Mouse (Mus musculus): ENCODE measurements at regions not wholly inside any gene's neighbourhood (a gene's known extent, or its start where the extent isn't known, plus 50 kb on each side); places are given as distances from the start of the nearest gene placed in this dataset.

- Histone ChIP-seq H3K79me2 (replicated peaks; ENCODE audit: control insufficient read depth, insufficient read depth, low read length) (no peaks in the 10 kb centered on the region), H3K4me3 (no peak overlapping the region), H3K4me1 (ENCODE audit: control insufficient read depth, insufficient read depth, low read length) (no peaks in the 10 kb centered on the region), H3K9ac (ENCODE audit: low read depth, low read length) (no peak overlapping the region), H3K27ac (no peak overlapping the region), H3K36me3 (ENCODE audit: control insufficient read depth, insufficient read depth, low read length) (no peaks in the 10 kb centered on the region), H3K27me3 (ENCODE audit: control insufficient read depth, insufficient read depth, low read length) (no peaks in the 10 kb centered on the region)
- TF ChIP-seq CTCF (IDR thresholded peaks at IDR 0.05) (no peak), EP300 (IDR thresholded peaks at IDR 0.05; ENCODE audit: insufficient read depth, low read depth, low read length) (no peak), POLR2A (IDR thresholded peaks at IDR 0.05; ENCODE audit: insufficient read depth, low read depth, low read length) (no peak)
- WGBS, result 89% methylated on average over 2 of the region's 2 CpGs
- intact Hi-C loops (cut with DNase I), result no loop called here
- DNase-seq, result no peak
Measured at GRCm38 (mm10) chr8:103339042-103339441, 553.6 kb upstream of the Cdh11 start.

- no peak for DNase-seq
- no peak for TF ChIP-seq POLR2A (IDR thresholded peaks at IDR 0.05; ENCODE audit: insufficient read depth, low read depth, low read length)
- no peak for TF ChIP-seq CTCF (IDR thresholded peaks at IDR 0.05)
- TF ChIP-seq EP300 (IDR thresholded peaks at IDR 0.05; ENCODE audit: insufficient read depth, low read depth, low read length), result no peak
- Histone ChIP-seq H3K4me3 (no peak overlapping the region), H3K27me3 (ENCODE audit: control insufficient read depth, insufficient read depth, low read length) (no peaks in the 10 kb centered on the region), H3K27ac (no peak overlapping the region), H3K4me1 (ENCODE audit: control insufficient read depth, insufficient read depth, low read length) (no peaks in the 10 kb centered on the region), H3K9ac (ENCODE audit: low read depth, low read length) (no peak overlapping the region), H3K79me2 (replicated peaks; ENCODE audit: control insufficient read depth, insufficient read depth, low read length) (no peaks in the 10 kb centered on the region), H3K36me3 (ENCODE audit: control insufficient read depth, insufficient read depth, low read length) (no peaks in the 10 kb centered on the region)
- intact Hi-C loops (cut with DNase I), result no loop called here
- 87% methylated on average over 5 of the region's 5 CpGs for WGBS
Measured at GRCm38 (mm10) chr8:103339951-103340350, 554.5 kb upstream of the Cdh11 start.

- Histone ChIP-seq H3K4me3 (no peak overlapping the region), H3K27me3 (ENCODE audit: control insufficient read depth, insufficient read depth, low read length) (no peaks in the 10 kb centered on the region), H3K9ac (ENCODE audit: low read depth, low read length) (no peak overlapping the region), H3K36me3 (ENCODE audit: control insufficient read depth, insufficient read depth, low read length) (no peaks in the 10 kb centered on the region), H3K79me2 (replicated peaks; ENCODE audit: control insufficient read depth, insufficient read depth, low read length) (no peaks in the 10 kb centered on the region), H3K27ac (no peak overlapping the region), H3K4me1 (ENCODE audit: control insufficient read depth, insufficient read depth, low read length) (no peaks in the 10 kb centered on the region)
- TF ChIP-seq EP300 (IDR thresholded peaks at IDR 0.05; ENCODE audit: insufficient read depth, low read depth, low read length) (no peak), POLR2A (IDR thresholded peaks at IDR 0.05; ENCODE audit: insufficient read depth, low read depth, low read length) (no peak), CTCF (IDR thresholded peaks at IDR 0.05) (no peak)
- no peak for DNase-seq
- 74% methylated on average over 3 of the region's 3 CpGs for WGBS
- intact Hi-C loops (cut with DNase I), result no loop called here
Measured at GRCm38 (mm10) chr8:103343891-103344290, 558.4 kb upstream of the Cdh11 start.

GRCm38 (mm10) chr8:103344871-103345270 is 559.4 kb upstream of the Cdh11 start:
- H3K4me3 ChIP-seq, result no peak overlapping the region
- WGBS, result 75% methylated on average over 2 of the region's 2 CpGs
- H3K79me2 ChIP-seq (replicated peaks; ENCODE audit: control insufficient read depth, insufficient read depth, low read length), result no peaks in the 10 kb centered on the region
- no peaks in the 10 kb centered on the region for H3K4me1 ChIP-seq (ENCODE audit: control insufficient read depth, insufficient read depth, low read length)
- no peak for TF ChIP-seq POLR2A (IDR thresholded peaks at IDR 0.05; ENCODE audit: insufficient read depth, low read depth, low read length)
- no peaks in the 10 kb centered on the region for H3K27me3 ChIP-seq (ENCODE audit: control insufficient read depth, insufficient read depth, low read length)
- intact Hi-C loops (cut with DNase I), result no loop called here
- no peak overlapping the region for H3K9ac ChIP-seq (ENCODE audit: low read depth, low read length)
- DNase-seq, result no peak
- H3K27ac ChIP-seq, result no peak overlapping the region
- H3K36me3 ChIP-seq (ENCODE audit: control insufficient read depth, insufficient read depth, low read length), result no peaks in the 10 kb centered on the region

GRCm38 (mm10) chr8:103347158-103347871 is 561.9 kb upstream of the Cdh11 start:
- no peak overlapping the region for H3K27ac ChIP-seq
- DNase-seq, result no peak
- no peak overlapping the region for H3K9ac ChIP-seq (ENCODE audit: low read depth, low read length)
- no peaks in the 10 kb centered on the region for H3K36me3 ChIP-seq (ENCODE audit: control insufficient read depth, insufficient read depth, low read length)
- intact Hi-C loops (cut with DNase I), result no loop called here
- H3K4me1 ChIP-seq (ENCODE audit: control insufficient read depth, insufficient read depth, low read length), result no peaks in the 10 kb centered on the region
- no peak for TF ChIP-seq EP300 (IDR thresholded peaks at IDR 0.05; ENCODE audit: insufficient read depth, low read depth, low read length)
- TF ChIP-seq POLR2A (IDR thresholded peaks at IDR 0.05; ENCODE audit: insufficient read depth, low read depth, low read length), result no peak
- no peak for TF ChIP-seq CTCF (IDR thresholded peaks at IDR 0.05)
- H3K27me3 ChIP-seq (ENCODE audit: control insufficient read depth, insufficient read depth, low read length), result no peaks in the 10 kb centered on the region
- H3K79me2 ChIP-seq (replicated peaks; ENCODE audit: control insufficient read depth, insufficient read depth, low read length), result no peaks in the 10 kb centered on the region
- 56% methylated on average over 7 of the region's 7 CpGs for WGBS
- no peak overlapping the region for H3K4me3 ChIP-seq

- no peak overlapping the region for H3K4me3 ChIP-seq
- no peaks in the 10 kb centered on the region for H3K79me2 ChIP-seq (replicated peaks; ENCODE audit: control insufficient read depth, insufficient read depth, low read length)
- H3K27me3 ChIP-seq (ENCODE audit: control insufficient read depth, insufficient read depth, low read length), result no peaks in the 10 kb centered on the region
- no peak overlapping the region for H3K9ac ChIP-seq (ENCODE audit: low read depth, low read length)
- intact Hi-C loops (cut with DNase I), result no loop called here
- H3K4me1 ChIP-seq (ENCODE audit: control insufficient read depth, insufficient read depth, low read length), result no peaks in the 10 kb centered on the region
- WGBS, result 47% methylated on average over 3 of the region's 3 CpGs
- H3K27ac ChIP-seq, result no peak overlapping the region
- DNase-seq, result no peak
- no peak for TF ChIP-seq CTCF (IDR thresholded peaks at IDR 0.05)
- no peak for TF ChIP-seq EP300 (IDR thresholded peaks at IDR 0.05; ENCODE audit: insufficient read depth, low read depth, low read length)
- no peak for TF ChIP-seq POLR2A (IDR thresholded peaks at IDR 0.05; ENCODE audit: insufficient read depth, low read depth, low read length)
- no peaks in the 10 kb centered on the region for H3K36me3 ChIP-seq (ENCODE audit: control insufficient read depth, insufficient read depth, low read length)
Measured at GRCm38 (mm10) chr8:103361713-103362112, 576.3 kb upstream of the Cdh11 start.

Measured in heart, adult 2 months (tissue).